Mouse (Mus musculus) small intestine, adult 2 months (tissue): Measurements from ENCODE around the gene Mst1.

ENCODE experiments used
- CTCF ChIP-seq: fragments of 200-500 bp; IDR thresholded peaks from 2 replicates; pipeline ENCODE4 v1.5.1; 2012; ENCODE audit warnings: low read depth, mild to moderate bottlenecking, control low read depth, inconsistent platforms, low read length, moderate library complexity, mixed read lengths; ENCODE audit not compliant: insufficient replicate concordance, insufficient read length; ENCODE audit errors: extremely low read depth
- POLR2A ChIP-seq: fragments of 200-500 bp; IDR thresholded peaks from 2 replicates; pipeline ENCODE4 v1.6.1; 2012; ENCODE audit warnings: low read depth, mild to moderate bottlenecking, control low read depth, inconsistent platforms, low read length, moderate library complexity

GRCm38 (mm10) chr9:108046582-108046981, 33.7 kb upstream of the Mst1 start:
- TF ChIP-seq CTCF (no peak), POLR2A (no peak)
